Mouse (Mus musculus) cortical plate, adult 2 months (tissue): ENCODE results near the gene Obsl1.

Source experiments
- CTCF ChIP-seq: fragments of 200-500 bp; IDR thresholded peaks from 2 replicates; pipeline ENCODE4 v1.5.1; 2011; ENCODE audit warnings: mild to moderate bottlenecking, control low read depth, low read length; ENCODE audit not compliant: insufficient read depth; ENCODE audit errors: extremely low read depth
- POLR2A ChIP-seq: fragments of 200-500 bp; IDR thresholded peaks from 2 replicates; pipeline ENCODE4 v1.6.1; 2011; ENCODE audit warnings: mild to moderate bottlenecking, low read length, control low read depth; ENCODE audit not compliant: insufficient read depth; ENCODE audit errors: extremely low read depth

DNA sequence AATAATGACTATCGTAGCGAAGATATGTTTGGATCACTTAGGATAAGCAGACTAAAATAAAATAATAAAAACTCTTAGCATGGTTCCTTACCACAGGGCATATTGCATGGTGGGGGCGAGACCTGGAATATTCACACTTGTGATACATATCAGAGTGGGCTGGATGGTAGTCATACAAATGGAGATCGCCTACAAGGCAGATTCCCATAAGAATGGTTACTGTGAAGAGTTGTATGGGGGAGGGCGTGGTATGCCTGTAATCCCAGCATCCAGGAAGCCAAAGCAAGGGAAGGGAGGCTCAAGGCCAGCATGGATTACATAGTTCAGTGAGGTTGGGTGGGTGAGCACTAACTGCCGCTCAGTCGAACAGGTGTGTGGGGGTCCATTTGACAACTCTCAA, 25.5 kb downstream of the Obsl1 start:
- TF ChIP-seq CTCF (no peak), POLR2A (no peak)
